ENCODE assay signal across 10 mouse cellular contexts in the genomic region with DNA sequence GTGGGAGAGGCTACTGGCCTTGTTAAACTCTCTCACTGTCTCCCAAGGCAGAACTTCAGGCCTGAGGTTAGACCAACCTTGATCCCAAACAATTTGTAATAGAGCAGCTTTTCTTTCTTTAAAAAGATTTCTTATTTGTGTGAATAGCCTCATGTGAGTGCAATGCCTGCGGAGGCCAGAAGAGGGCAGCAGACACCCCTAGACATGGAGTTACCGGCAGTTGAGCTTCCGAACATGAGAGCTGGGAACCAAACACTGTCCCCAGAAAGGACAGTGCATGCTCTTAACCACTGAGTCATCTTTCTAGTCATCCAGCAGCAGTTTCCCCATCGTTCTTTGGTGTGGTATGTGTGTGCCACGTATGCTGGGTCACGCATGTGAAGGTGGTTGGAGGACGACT. TPM values are rescaled to one million over a fixed set of nuclear protein-coding genes. Genes with fewer than 3 reads are reported as not detected.
A peak's percentile ranks its signal among the peaks of the same experiment; 100 is the strongest.
DNase-seq lines count a peak whose midpoint lies in the region; ATAC-seq and TF ChIP-seq lines count a peak whose summit lies in the region.
"Had no signal": no experiment of that assay in that cellular context is flagged by ENCODE, and none has a peak within 500 bp of the region (broad histone marks: within the 10 kb centered on the region; RNA-seq: fewer than 3 reads in every experiment).

No protein-coding gene starts in this region.

- no peak for ATAC-seq in embryonic facial prominence, embryonic 15.5 days (ENCODE audit: insufficient number of reproducible peaks, low FRiP score, low TSS enrichment, low read depth)
- ATAC-seq: forebrain, embryonic 16.5 days had no signal

- H3K9ac ChIP-seq in ES-Bruce4 (ENCODE audit: low read depth, poor library complexity, severe bottlenecking): no peak overlapping the region
- H3K9ac ChIP-seq in embryonic facial prominence, embryonic 15.5 days: no peak overlapping the region

- no peaks in the 10 kb centered on the region for H3K9me3 ChIP-seq in ES-Bruce4 (replicated peaks; ENCODE audit: control insufficient read depth, insufficient read depth, low read length, poor library complexity, severe bottlenecking)
- H3K9me3 ChIP-seq in embryonic facial prominence, embryonic 15.5 days (replicated peaks): no peaks in the 10 kb centered on the region
- H3K9me3 ChIP-seq in midbrain, embryonic 10.5 days (replicated peaks): peaks cover 6% of the 10 kb centered on the region; the same call in 1 of the 2 replicates

- TF ChIP-seq EP300 in ES-Bruce4 (IDR thresholded peaks at IDR 0.05; ENCODE audit: insufficient read depth, low read depth, low read length): no peak

- peak; percentile 37 for DNase-seq in kidney, adult 18-20 months
- DNase-seq in kidney, postnatal 14 days: no peak
- peak; percentile 59 for DNase-seq in lung, postnatal 14 days
- no peak for DNase-seq in midbrain, embryonic 10.5 days (ENCODE audit: low spot score)
- DNase-seq in frontal cortex, adult 2 months (ENCODE audit: extremely low spot score in 1 of 2, low spot score in 1 of 2): no peak
- DNase-seq in gastrocnemius, postnatal 25 days: no peak

- 88% methylated on average over 7 of the region's 7 CpGs for WGBS in embryonic facial prominence, embryonic 15.5 days
- WGBS in midbrain, embryonic 10.5 days: 90% methylated on average over 7 of the region's 7 CpGs

- TF ChIP-seq POLR2A in ES-Bruce4 (IDR thresholded peaks at IDR 0.05; ENCODE audit: insufficient read depth, low read length): no peak

- H3K27me3 ChIP-seq in ES-Bruce4 (ENCODE audit: control insufficient read depth, insufficient read depth, low read length, poor library complexity, severe bottlenecking): no peaks in the 10 kb centered on the region
- H3K27me3 ChIP-seq in embryonic facial prominence, embryonic 15.5 days: no peaks in the 10 kb centered on the region
- no peaks in the 10 kb centered on the region for H3K27me3 ChIP-seq in midbrain, embryonic 10.5 days (ENCODE audit: low read depth, poor library complexity, severe bottlenecking)

- H3K36me3 ChIP-seq in ES-Bruce4 (ENCODE audit: control insufficient read depth, insufficient read depth, low read length, poor library complexity, severe bottlenecking): no peaks in the 10 kb centered on the region
- H3K36me3 ChIP-seq in embryonic facial prominence, embryonic 15.5 days: no peaks in the 10 kb centered on the region
- no peaks in the 10 kb centered on the region for H3K36me3 ChIP-seq in midbrain, embryonic 10.5 days

- peak overlapping the region; percentile 78 for H3K27ac ChIP-seq in ES-Bruce4 (ENCODE audit: insufficient read depth, low read length)
- H3K27ac ChIP-seq in embryonic facial prominence, embryonic 15.5 days (replicated peaks): peak overlapping the region; percentile 55; the same call in 1 of the 2 replicates
- H3K27ac ChIP-seq in midbrain, embryonic 10.5 days (replicated peaks): no peak overlapping the region

- peak; percentile 89 for TF ChIP-seq CTCF in ES-Bruce4 (IDR thresholded peaks at IDR 0.05; ENCODE audit: low read depth, low read length)

- H3K4me3 ChIP-seq in ES-Bruce4 (ENCODE audit: low read depth, low read length): no peak overlapping the region
- no peak overlapping the region for H3K4me3 ChIP-seq in embryonic facial prominence, embryonic 15.5 days (replicated peaks)
- H3K4me3 ChIP-seq in midbrain, embryonic 10.5 days: no peak overlapping the region

- H3K4me1 ChIP-seq in ES-Bruce4 (ENCODE audit: control insufficient read depth, insufficient read depth, low read length): peaks cover 2% of the 10 kb centered on the region
- peaks cover 2% of the 10 kb centered on the region; the same call in 1 of the 2 replicates for H3K4me1 ChIP-seq in embryonic facial prominence, embryonic 15.5 days
- peaks cover 8% of the 10 kb centered on the region; the same call in 1 of the 2 replicates for H3K4me1 ChIP-seq in midbrain, embryonic 10.5 days

- H3K4me2 ChIP-seq in embryonic facial prominence, embryonic 15.5 days (replicated peaks): no peak overlapping the region

RNA-seq across cellular contexts. Expression of a gene that starts 10.1 kb away (rescaled TPM):
- polyA plus RNA-seq in ES-Bruce4 (2011; ENCODE audit: insufficient read depth, insufficient read length, low read depth, missing spikeins): 52.4 and 55.9 TPM in 2 replicates
- 66.8 and 77.0 TPM in 2 replicates for polyA plus RNA-seq in embryonic facial prominence, embryonic 15.5 days (2015; fragmentation: Nextera tagmentation; extraction: Ambion mirVana)
- 67.9 and 86.2 TPM in 2 replicates for polyA plus RNA-seq in midbrain, embryonic 10.5 days (2016; fragmentation: Nextera tagmentation; extraction: Ambion mirVana)
- 154 and 170 TPM in 2 replicates for polyA plus RNA-seq in frontal cortex, adult 2 months (2012; rRNA removed)
- total RNA-seq in gastrocnemius, postnatal 25 days (2021): 10 to 100 TPM; 14.8 to 18.6 TPM

RNA-seq across cellular contexts. Expression of a gene that starts 11.5 kb away (rescaled TPM):
- polyA plus RNA-seq in ES-Bruce4 (2011; ENCODE audit: insufficient read depth, insufficient read length, low read depth, missing spikeins): 30.2 and 30.9 TPM in 2 replicates
- polyA plus RNA-seq in embryonic facial prominence, embryonic 15.5 days (2015; fragmentation: Nextera tagmentation; extraction: Ambion mirVana): 65.7 and 74.8 TPM in 2 replicates
- polyA plus RNA-seq in midbrain, embryonic 10.5 days (2016; fragmentation: Nextera tagmentation; extraction: Ambion mirVana): 73.8 and 93.8 TPM in 2 replicates
- polyA plus RNA-seq in frontal cortex, adult 2 months (2012; rRNA removed): 47.4 and 47.7 TPM in 2 replicates
- 10 to 100 TPM; 21.0 to 25.8 TPM for total RNA-seq in gastrocnemius, postnatal 25 days (2021)

RNA-seq across cellular contexts. Expression of a gene that starts 34.3 kb away (rescaled TPM):
- polyA plus RNA-seq in ES-Bruce4 (2011; ENCODE audit: insufficient read depth, insufficient read length, low read depth, missing spikeins): 2.2 and 2.8 TPM in 2 replicates
- 8.5 and 9.0 TPM in 2 replicates for polyA plus RNA-seq in embryonic facial prominence, embryonic 15.5 days (2015; fragmentation: Nextera tagmentation; extraction: Ambion mirVana)
- polyA plus RNA-seq in midbrain, embryonic 10.5 days (2016; fragmentation: Nextera tagmentation; extraction: Ambion mirVana): 3.8 and 5.4 TPM in 2 replicates
- 6.6 and 6.9 TPM in 2 replicates for polyA plus RNA-seq in frontal cortex, adult 2 months (2012; rRNA removed)
- total RNA-seq in gastrocnemius, postnatal 25 days (2021): 10 to 100 TPM; 28.9 to 35.0 TPM

RNA-seq across cellular contexts. Expression of a gene that starts 34.9 kb away (rescaled TPM):
- 75.3 and 83.4 TPM in 2 replicates for polyA plus RNA-seq in ES-Bruce4 (2011; ENCODE audit: insufficient read depth, insufficient read length, low read depth, missing spikeins)
- 174 and 175 TPM in 2 replicates for polyA plus RNA-seq in embryonic facial prominence, embryonic 15.5 days (2015; fragmentation: Nextera tagmentation; extraction: Ambion mirVana)
- 85.7 and 98.2 TPM in 2 replicates for polyA plus RNA-seq in midbrain, embryonic 10.5 days (2016; fragmentation: Nextera tagmentation; extraction: Ambion mirVana)
- polyA plus RNA-seq in frontal cortex, adult 2 months (2012; rRNA removed): 177 and 194 TPM in 2 replicates
- 10 to 100 TPM; 42.9 to 49.2 TPM for total RNA-seq in gastrocnemius, postnatal 25 days (2021)

RNA-seq across cellular contexts. Expression of a gene that starts 39.2 kb away (rescaled TPM):
- not detected in 2 replicates for polyA plus RNA-seq in ES-Bruce4 (2011; ENCODE audit: insufficient read depth, insufficient read length, low read depth, missing spikeins)
- not detected in 2 replicates for polyA plus RNA-seq in embryonic facial prominence, embryonic 15.5 days (2015; fragmentation: Nextera tagmentation; extraction: Ambion mirVana)
- polyA plus RNA-seq in midbrain, embryonic 10.5 days (2016; fragmentation: Nextera tagmentation; extraction: Ambion mirVana): 0.17 TPM in 1 of 2 replicates, not detected in the other
- 0.69 TPM in 1 of 2 replicates, not detected in the other for polyA plus RNA-seq in frontal cortex, adult 2 months (2012; rRNA removed)
- not detected for total RNA-seq in gastrocnemius, postnatal 25 days (2021)
- total RNA-seq: adrenal gland, postnatal 36 days had no signal

Comparison
In these comparisons a context has a peak if more than half of its experiments do, and no peak if none do; other contexts are left out.
1. DNase-seq: peak in kidney, adult 18-20 months (single experiment) and lung, postnatal 14 days (single experiment); none in kidney, postnatal 14 days (single experiment), midbrain, embryonic 10.5 days (single experiment), frontal cortex, adult 2 months (0 of 2) and gastrocnemius, postnatal 25 days (single experiment).